Mouse (Mus musculus): ENCODE measurements at regions not wholly inside any gene's neighbourhood (a gene's known extent, or its start where the extent isn't known, plus 50 kb on each side); places are given as distances from the start of the nearest gene placed in this dataset.
A peak's percentile ranks its signal among the peaks of the same experiment; 100 is the strongest.

DNA sequence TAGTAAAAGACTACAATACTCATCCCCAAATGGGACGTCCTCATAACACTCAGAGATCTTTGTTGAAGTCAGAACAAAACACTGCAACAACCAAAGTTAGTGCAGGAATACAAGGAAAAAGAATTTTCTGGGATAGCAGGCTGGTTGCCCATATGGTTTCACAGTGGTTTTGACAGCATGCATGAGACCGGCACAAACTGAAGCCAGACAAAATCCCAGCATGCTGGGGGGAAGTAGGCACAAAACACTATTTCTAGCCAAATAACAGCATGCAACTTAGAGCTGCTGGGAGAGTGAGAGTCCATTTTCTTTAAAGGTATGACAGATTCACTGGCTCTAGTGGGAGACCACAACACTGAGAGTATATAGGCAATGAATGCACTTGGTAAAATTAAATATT is 619.1 kb upstream of the Manea start:
- DNase-seq (ENCODE audit: low spot score), result no peak

DNA sequence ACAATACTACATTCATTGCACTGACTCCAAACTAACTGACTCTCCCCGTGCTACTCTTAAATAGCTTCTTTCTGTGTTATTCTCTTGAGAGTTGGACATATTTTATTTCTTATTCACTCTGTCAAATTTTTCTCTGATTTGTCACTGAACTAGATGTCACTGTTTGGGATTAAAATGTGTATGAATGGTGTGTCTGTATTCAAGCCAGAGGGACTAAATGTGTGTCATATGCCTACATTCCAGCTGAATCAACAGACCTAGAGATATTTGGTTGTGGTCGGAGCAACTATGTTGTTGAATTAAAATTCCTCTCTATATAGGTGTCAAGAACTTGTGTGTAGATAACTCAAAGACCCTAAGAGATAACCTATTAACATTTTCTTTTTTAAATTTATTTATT is 618.2 kb upstream of the Manea start:
- DNase-seq (ENCODE audit: low spot score), result no peak

DNA sequence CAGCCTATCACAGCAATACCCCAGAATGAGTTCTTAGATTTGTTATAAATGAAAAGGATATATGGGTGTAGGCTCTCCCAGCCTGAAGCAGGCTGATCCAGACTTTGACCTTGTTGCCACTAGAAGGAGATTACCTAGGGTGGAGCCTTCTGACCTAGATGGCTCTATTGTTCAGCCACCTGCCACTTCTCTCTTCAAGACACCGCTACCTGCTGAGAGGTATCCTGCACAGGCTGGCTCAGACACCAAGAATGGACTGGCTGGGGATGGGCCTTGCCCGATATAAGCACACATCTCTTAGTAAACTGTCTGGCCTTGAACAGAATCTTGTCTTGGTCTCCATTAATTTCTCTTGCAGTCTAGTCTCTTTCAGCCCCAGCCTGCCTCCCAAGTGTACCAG is 597.9 kb upstream of the Manea start:
- no peak for DNase-seq (ENCODE audit: low spot score)

DNA sequence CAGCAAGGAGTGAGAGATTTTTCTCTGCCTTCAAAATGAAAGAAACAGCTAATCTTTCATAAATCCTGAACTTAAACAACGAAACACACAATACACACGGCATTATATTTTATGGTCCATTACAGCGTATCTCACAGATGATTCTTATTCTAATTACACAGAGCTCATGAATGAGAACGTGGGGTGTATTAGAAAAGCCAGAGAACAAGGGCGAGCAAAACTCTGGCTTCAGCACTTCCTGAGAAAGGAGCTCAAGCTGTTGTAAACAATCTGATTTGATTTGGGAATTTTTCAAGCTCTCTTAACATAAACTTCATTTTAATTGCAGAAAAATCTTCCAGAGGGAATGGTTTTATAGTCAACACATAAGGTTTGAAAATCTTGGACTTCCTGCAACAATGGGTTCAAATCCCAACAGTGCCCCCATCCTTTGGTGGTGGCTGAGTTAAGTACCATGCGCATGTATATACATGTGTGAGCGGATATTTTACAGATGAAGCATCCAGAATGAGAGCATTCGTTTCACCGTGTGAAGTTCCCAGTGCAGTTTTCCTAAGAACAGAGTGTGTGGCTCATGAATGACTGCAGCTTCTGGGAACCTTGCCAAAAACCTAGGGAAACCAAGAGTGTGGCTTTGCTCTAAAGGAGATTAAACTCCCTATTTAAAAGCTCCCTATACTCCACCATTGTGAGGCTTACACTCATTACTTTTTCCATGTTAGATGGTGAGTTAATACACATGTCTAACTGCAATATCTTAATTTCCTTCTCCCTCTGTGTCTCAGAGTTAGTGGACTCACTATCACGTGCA is 587.5 kb upstream of the Manea start:
- DNase-seq (ENCODE audit: low spot score), result peak; percentile 4

DNA sequence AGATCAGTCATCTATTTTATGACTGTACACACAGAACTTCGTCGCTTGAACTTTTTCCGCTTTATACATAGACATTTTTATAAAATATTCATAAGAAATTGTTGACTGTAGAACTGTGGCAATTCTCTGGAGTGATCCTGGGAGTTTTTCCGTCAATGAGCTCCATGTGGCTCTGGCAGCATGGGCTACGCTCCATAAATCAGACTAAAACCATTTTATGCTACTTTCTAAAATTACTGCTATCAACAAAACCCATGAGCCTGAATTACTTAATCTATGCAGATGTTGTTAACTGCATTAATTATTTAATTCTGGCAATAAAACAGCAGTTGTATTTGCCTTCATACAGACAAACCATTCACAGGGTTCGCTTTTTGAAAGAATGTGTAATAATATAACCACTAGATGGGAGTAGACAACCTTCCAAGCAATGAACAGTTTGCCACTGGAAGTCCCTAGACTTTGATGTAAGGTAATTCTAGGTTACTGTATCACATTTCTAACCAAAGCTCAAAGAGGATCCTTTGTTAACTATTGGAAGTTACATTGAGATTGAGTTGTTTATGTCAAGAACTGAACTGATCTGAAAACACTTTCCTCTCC is 583.3 kb upstream of the Manea start:
- DNase-seq (ENCODE audit: low spot score), result no peak

DNA sequence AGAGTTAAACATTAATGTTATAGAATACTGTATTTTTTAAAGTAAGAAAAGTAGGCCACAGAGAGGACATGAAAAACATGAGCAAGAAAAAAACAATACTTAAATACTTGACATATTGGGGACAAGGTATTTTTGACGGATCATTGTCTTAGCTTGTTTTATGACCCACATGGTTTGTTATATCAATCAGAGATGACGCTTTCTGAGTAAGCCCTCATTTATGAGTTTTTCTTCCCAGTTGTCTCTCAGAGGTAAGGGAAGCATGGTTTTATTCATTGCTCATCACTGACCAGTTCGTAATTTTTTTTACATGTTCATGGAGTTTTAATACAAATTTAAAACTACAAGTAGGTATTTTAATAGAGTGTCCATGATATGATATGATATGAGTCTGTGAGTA is 579.4 kb upstream of the Manea start:
- no peak for DNase-seq (ENCODE audit: low spot score)

DNA sequence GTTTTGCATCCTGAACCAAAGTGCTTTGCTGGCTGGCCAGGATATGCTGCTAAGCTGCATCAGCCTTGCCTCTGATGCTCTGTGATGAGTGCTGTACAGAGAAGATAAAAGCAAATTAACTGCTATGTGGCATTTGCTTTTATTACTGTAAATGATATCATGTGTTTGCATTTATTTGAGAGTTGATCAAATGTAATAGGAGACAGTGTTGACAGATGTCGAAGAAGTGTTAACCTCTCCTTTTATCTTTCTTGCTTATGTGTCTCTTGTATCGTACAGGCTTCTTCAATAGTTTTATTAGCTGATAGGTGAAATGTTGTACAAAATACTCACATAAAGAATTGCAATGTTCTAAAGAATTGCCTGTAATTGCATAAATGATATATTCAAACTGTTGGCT is 541.8 kb upstream of the Manea start:
- DNase-seq (ENCODE audit: low spot score), result no peak

DNA sequence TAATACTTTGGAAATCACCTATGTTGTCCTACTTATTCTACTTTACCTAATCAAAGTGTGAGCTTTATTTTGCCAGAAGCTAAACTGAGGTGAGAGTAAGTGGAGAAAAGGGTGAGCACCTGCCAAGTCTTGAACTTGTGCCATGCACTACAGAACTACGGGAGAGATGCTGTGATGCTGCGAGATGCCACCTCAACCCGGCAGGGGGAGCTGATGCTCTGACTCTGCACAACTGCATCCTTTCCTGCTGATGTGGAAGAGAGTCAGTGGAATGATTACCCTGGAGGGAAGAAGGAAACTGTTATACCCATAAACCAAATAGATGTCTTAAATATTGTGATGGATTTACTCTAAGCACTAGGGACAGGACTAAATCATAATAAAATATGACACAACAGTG is 532.3 kb upstream of the Manea start:
- DNase-seq (ENCODE audit: low spot score), result no peak

DNA sequence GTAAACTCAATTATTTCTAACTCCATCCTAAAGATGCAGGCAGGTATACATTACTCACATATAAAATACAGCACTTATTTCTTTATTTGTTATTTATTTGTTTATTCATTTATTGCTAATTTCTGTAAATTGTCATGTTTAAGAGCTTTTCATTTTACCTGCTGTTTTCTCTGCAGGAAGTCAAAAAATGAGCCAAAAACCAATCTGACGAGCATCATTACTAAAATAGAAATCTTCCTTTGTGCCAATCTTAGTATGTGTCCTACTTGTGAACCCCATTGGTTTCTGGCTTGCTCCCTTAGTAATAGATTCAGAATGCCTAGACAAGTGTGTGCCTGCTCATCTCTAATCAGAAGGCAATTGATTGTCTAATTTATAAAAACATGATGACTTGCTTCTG is 495.1 kb upstream of the Manea start:
- DNase-seq (ENCODE audit: low spot score), result no peak

DNA sequence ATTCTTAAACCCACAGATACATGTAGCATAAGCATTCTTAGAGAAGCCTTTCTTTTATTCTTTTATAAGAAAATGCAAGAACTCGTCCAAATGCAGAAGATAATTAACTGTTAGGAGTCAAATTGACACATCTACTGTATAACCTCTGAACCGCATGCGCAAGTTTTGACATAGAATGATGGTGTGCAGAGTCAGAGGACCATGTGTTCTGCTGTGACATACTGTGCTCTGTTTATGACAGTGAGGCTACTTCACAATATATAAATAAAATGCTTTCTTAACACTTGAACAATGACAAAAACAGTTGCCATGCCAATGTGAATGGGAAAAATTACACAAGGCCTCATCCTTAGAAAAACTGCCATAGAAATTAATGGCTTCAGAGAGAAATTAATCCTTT is 454.1 kb upstream of the Manea start:
- DNase-seq (ENCODE audit: low spot score), result no peak

DNA sequence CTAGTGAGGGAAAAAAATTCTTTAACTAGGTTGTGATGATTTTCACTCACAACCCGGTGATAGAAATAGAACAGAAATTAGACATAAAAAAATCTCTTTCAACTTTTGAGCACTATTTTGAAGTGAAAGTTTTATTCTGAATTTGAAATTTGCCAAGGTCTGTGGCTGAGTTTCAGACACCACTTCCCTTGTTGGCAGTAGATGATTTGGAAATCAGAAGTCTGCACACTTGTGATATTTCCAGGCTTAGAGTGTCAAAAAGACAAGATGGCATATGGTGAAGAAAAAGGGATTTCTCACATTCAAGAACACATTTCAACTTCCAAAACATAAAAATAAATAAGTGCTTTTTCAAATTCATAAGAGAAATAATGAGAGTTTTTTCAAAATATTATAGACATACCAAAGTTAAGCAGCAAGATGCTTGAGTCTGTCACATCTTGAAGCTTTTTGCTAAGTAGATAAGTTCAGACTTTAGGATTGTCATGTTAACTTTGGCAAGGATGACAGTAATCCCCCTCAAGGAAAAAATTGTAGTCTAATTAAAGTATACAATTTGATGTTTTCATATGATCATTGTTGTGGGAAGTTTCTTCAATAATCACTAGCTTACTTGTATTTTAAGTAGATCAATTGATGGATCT is 446.6 kb upstream of the Manea start:
- DNase-seq (ENCODE audit: low spot score), result no peak

DNA sequence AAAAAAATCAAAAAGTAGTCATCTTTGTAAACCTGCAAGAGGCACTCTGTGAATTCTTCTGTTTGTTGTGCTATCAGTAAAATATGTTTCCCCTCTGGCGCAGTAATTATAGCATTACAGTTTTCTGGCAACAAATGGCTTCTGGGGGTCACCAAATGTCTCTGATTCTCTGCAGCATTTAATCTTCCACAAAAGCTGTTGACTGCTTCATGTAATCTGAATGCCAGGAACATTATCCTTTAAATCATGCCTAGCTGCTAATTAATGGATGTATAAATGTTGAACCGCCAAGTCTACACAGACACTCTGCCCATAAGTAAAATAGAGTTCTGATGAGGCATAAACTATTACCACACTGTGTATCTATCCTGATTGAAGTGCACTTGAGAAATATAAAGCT is 421.2 kb upstream of the Manea start:
- no peak for DNase-seq (ENCODE audit: low spot score)

DNA sequence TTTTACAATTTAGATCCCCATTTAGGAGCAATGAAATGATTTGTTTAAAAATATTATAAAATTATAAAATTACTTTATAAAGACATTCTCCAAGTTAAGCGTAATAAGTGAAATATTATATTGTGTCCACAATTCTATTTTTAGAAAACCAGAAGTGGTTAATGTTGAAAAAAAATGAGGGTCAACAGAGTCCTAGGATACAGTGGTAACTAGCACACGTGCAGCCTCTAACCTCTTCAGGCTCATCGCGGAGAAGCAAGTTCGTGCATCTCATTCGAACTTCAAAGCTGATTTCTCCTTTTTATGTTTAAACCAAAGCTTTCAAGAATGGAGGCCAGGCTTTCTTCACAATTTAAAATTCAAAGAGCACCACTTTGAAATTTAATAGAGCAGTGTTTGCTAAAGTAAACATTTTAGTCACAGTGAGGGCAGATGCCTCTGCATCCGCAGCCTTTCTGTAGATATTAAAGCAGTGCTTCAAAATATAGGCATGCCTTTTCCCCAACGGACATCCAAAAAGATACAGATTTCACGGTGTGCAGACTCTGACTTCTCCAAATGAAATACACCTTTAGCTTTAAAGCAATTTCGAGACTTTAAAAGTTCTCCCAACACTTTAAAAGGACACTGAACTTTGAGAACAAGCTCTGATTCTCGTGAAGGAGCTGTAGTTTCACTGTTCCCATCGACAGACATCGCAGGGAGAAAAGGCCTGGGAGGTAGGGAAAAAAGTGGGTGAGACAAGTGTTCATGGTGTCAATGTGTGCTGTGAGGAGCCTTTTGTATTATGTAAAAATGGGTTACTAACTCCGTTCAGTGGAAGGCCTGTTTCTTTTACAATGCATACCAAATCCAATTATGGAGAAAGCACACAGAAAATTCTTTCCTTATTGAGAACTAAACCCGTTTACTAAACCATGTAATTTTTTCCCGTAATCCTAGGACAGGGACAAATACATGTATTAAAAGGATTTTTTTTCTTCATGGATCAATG is 419.8 kb upstream of the Manea start:
- DNase-seq (ENCODE audit: low spot score), result no peak

DNA sequence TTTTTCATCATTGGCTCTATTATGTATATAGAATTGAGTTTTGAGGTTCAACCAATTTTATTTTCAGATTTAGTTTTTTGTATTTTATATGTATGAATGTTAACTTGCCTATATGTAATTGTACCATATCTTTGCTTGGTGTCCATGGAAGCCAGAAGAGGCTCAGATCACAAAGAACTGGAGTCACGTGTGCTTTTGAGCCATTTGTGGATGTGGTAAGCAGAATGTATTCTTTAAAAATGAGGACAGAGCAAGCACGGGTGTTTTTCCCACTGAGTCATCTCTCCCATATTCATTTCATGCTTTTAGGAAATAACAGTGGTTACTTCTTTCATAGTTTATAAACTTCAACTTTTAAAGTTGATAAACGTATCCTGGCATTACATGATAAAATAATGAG is 394.1 kb upstream of the Manea start:
- no peak for DNase-seq (ENCODE audit: low spot score)

DNA sequence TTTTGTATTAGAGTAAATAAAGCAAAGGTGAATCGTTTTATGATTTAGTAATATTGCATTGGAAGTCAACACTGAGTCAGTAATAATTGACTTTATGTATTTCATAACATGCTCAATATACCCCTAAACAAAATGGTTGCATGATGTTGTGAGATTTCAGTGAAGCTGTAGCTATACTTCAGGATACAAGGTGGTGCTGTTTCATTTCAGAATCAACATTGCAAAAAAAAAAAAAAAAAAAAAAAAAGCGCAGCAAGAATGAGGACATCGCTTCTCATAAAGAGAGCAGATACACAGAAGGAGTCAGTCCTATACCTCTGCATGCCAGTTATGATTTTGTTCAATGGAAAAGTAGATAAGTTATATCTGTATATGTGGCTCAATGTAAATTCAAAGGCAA is 389.7 kb upstream of the Manea start:
- no peak for DNase-seq (ENCODE audit: low spot score)

DNA sequence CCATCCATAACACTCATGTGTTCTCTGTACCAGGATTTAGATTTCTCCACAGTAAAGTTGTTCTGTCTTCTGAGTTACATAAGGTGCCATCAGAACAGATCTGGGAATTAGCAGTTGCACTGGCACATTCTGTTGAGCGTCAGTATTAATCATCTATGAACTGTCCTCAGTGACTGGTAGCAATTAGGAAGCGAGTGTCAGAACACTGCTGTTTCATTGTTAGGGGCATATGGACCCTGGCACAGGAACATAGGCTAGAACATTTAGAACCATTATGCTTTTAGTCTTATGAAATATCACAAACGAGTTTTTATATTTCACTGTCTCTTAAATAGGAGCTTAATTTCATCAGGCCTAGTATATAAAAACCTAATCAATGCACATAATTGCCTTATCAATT is 367.7 kb upstream of the Manea start:
- DNase-seq (ENCODE audit: low spot score), result no peak

DNA sequence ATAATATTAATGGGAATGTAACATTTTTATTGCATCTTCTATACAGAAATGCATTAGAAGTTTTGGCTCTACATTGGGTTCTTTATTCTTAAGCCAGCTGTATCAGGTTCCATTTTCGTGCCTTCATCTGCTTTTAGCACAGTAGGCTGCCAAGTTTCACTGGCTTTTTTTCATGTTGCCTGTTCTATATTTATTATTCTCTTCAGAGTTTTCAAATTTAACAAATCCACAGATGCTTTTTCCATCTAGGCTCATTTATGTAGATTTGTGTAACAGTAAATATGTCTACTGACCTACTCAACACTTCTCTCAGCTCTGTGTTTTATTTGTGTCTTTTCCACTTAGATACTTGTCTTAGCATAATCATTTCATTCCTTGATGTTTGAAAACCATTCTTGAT is 363.3 kb upstream of the Manea start:
- no peak for DNase-seq (ENCODE audit: low spot score)

DNA sequence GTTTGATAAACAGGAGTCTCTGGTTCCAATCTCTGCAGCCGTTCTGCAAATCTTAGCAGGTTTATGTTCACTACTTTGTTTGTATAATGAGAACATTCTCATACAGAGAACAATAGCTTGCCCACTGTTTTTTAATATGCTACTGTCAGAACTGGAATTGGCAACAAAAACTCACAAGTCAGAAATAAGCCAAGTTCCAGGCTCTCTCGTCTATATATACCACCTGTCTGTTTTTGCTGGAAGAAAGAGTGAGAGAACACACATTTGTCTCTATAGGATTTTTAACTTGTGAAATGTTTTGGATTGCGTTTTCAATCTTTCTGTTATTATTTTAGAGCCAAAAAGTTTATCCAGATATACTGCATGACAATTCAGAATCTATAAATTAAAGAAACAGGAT is 349.3 kb upstream of the Manea start:
- DNase-seq (ENCODE audit: low spot score), result no peak

Data from ovary, postnatal 14 days (tissue).